Mouse (Mus musculus) MN1 (cell line): Measurements from ENCODE around the gene Cfl1.

Experiments used
- DNase-seq: peaks from one replicate; pipeline ENCODE4 v3.0.0-alpha.2; 2016; ENCODE audit warnings: low spot score

The Cfl1 gene

DNA sequence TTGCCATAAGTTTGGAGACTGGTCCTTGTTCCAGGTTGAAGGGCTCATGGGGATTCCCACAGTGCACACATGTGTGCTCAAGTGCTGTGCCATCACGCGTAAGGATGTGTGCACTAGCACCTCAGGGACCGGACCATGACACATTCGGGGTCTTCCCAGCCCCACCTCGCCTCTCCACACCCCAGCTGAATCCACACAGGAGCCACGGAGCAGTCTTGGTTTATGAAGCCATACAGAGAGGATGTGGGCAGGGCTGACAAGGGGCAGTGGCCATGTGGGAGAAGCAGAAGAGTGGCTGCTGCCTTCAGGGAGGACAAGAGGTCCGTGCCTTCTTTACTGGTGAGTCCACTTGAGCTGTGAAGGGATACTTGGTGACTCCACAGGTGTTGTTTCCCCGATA is 25.2 kb upstream of the Cfl1 start:
- DNase-seq = no peak

DNA sequence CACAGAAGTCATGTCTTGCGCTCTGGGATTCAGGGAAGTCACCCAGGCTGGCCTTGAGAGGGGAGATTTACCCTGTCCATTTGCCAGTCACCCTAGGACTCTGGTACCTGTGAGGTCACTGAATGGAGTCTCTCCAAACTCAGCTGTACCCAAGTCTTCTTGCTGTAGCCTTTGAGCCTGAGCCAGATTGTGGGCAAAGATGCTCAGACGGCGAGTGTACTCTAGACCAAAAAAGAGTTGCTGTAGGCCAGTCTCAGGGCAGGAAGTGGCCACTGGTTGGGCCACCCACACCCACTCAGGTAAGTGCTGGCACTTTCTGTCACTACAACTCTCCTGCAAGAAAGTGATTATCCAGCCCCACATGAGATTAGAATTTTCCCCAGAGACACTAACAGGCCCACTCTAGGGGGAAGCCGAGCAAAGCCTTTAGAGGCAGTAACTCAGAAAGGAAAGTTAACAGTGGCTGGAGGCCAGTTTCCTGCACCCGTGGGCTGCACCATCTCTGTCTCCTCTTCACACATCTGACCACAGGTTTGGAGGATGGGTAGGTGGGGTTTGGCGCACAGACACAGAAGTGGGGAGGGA is 23.2 kb upstream of the Cfl1 start:
- DNase-seq = no peak

- no peak for DNase-seq
Observed at GRCm38 (mm10) chr19:5468374-5468773, 21.9 kb upstream of the Cfl1 start, which contains the start of gene Ctsw. Gene Ctsw, minus strand, starts transcription at chr19:5468507.

DNA sequence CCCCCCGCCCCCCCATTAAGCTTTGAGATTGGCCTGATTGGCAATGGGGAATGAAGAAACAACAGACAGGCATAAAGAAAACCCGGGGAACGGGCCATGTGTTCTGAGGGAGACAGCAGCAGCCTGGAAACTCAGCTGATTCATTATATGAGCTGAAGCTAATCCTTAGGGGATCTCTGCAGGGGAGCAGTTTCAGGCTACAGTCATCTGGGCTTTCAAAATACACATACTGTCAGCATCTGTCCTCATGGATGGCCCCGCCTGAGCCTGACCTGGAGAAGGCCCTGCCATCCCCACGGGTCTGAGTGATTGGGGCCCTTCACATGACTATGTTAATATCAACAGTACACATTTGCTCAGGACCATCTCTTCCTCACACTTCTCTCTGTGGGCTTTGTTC is 18.4 kb upstream of the Cfl1 start:
- peak; percentile 47 for DNase-seq

DNA sequence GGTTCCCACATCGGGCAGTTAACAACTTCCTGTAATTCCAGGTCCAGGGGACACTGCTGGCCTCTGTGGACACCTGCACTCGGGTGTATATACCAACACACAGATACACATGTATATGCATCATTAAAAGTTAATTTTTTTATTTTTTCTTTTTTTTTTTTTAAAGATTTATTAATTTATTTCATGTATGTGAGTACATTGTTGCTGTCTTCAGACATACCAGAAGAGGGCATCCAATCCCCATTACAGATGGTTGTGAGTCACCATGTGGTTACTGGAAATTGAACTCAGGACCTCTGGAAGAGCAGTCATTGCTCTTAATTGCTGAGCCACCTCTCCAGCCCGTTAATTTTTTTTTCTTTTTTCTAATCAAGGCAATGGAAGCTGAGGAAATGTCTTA is 17.4 kb upstream of the Cfl1 start:
- no peak for DNase-seq

DNA sequence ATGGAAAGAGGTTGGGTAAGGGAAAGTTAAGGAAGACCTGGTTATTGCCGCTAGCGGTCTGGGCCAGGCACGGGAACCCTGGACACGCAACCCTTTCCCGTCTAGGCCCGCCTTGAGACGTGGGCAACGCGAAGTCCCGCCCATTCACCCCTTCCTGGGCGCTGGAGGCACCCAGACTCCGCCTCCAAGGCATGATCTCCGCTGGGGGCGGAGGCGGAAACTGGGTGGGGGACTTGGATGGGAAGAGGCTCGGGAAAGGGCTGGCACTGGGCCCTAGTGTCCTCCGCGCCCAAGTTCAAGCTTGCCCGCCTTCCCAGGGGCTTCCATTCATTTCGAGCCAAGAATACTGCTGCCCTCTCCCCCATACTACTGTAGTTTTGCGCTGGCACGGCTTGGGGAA is 16.5 kb upstream of the Cfl1 start, which contains the start of gene Efemp2:
Efemp2 (plus strand) TSS at position 235 of the 400 bp plus-strand sequence.
- DNase-seq = no peak

GRCm38 (mm10) chr19:5474281-5475068 is 15.8 kb upstream of the Cfl1 start:
- peak; percentile 44 for DNase-seq

GRCm38 (mm10) chr19:5475069-5475714 is 15.1 kb upstream of the Cfl1 start:
- DNase-seq = no peak

- no peak for DNase-seq
Observed at GRCm38 (mm10) chr19:5477004-5477667, 13.1 kb upstream of the Cfl1 start.

GRCm38 (mm10) chr19:5477668-5478300 is 12.5 kb upstream of the Cfl1 start:
- DNase-seq = no peak

GRCm38 (mm10) chr19:5480016-5480415 is 10.2 kb upstream of the Cfl1 start:
- DNase-seq = no peak

DNA sequence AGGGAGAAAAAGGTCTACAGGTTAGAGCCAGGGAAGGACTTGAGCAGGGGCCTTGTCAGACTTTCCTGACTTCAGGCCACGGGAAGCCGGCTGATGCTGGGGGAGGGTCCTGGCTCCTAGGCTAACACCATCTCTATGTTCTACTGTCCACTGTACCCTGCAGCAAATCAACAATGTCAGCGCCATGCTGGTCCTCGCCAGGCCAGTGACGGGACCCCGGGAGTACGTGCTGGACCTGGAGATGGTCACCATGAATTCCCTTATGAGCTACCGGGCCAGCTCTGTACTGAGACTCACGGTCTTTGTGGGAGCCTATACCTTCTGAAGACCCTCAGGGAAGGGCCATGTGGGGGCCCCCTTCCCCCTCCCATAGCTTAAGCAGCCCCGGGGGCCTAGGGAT is 8.9 kb upstream of the Cfl1 start:
- DNase-seq = no peak

GRCm38 (mm10) chr19:5483386-5484359 is 6.6 kb upstream of the Cfl1 start:
- DNase-seq = no peak

DNA sequence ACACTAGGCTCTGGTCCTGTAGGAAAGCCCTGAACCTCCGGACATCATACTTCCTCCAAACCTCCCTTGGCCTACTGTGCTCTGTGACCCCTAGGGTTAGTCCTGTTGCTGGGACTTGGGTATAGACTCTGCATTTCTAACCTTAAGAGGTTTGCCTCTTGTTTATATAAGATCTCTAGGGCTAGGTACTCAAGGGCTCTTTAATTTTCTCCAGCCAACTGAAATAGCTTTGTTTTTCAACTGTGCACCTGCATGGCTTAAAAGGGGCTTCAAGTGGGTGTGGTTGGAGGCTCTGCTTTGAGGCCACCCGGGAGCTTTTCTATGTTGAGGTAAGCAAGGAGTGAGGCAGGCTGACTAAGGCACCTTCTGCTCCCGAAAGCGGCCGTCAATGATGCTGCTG is 5.8 kb upstream of the Cfl1 start:
- DNase-seq = no peak

DNA sequence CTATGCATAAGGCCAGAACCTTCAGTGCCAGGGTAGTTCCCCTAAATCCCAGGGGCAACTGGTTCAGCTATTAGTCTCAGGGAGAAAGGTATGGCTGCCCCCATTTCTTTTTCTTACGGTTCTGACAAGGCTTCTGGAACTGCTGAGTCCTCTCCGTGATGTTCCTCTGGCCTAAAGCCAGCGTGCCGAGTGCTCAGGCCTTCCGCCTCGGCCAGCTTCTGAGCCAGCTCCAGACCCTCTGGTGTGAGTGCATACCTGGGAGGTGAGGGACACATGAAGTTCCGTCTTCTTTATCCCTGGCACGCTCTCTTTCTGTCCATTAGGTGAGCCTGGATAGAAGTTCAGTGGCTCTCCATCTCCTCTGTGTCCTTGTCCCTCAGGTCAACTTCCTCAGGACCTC is 4.9 kb upstream of the Cfl1 start:
- no peak for DNase-seq

GRCm38 (mm10) chr19:5485821-5486220 is 4.4 kb upstream of the Cfl1 start:
- no peak for DNase-seq

GRCm38 (mm10) chr19:5486286-5486685 is 4.0 kb upstream of the Cfl1 start:
- DNase-seq = no peak

DNA sequence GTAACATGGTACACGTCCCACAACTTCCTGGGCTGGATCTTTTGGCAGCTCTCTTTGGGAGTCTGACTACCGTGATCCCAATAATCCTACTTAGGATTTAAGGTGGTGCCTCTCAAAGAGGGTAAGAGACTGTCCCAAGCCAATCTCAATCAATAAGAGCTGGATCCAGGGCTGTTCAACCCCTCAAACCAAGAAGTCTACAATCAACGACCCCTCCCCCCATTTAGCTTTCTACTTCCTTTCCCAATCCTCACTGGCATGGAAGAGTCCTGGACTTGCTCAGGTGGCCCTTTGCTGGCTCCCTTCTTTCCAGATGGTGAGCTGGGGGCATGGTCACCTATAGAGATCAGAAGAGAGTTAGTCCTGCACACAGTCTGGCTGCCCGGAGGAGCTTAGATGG is 3.5 kb upstream of the Cfl1 start:
- DNase-seq = no peak

DNA sequence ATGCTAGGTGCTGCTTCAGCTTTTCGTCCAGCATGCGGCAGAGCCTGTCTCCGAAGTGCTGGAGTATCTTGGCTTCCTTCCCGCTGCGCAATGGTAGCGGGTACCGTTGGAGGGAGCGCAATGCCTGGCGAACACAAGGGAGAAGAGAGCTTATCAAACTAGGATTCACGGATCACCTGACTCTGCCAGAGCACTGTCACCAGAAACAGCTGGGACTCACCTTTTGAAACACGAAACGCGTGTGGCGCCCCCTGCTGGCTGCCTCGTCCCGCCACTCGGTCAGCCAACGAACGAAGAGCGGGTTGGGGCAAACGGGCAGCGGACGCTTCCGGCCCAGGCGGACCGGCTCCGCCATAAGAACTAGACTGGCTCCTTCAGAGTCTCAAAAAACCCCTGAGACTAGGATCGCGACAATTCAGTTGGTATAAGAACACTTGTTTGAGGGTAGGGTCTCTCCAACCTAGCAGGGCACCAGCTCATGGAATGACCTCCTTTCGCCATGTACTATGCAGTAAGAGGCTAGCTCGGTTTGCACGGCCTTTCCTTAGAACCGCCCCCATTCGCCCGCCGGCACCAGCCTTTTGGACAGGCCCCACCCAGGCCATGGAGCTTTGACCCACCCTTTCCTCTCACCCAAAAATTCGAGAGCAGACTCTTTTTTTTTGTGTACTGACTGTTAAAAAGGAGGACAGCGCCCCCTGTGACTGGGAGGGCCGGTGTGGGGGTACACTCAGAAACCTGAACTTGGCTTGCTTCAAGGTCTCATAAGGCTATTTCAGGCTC is 2.3 kb upstream of the Cfl1 start, which contains the start of gene Mus81:
Mus81 (minus strand) TSS at position 635 of the 783 bp plus-strand sequence.
- peak; percentile 93 for DNase-seq
